In the genomic region with DNA sequence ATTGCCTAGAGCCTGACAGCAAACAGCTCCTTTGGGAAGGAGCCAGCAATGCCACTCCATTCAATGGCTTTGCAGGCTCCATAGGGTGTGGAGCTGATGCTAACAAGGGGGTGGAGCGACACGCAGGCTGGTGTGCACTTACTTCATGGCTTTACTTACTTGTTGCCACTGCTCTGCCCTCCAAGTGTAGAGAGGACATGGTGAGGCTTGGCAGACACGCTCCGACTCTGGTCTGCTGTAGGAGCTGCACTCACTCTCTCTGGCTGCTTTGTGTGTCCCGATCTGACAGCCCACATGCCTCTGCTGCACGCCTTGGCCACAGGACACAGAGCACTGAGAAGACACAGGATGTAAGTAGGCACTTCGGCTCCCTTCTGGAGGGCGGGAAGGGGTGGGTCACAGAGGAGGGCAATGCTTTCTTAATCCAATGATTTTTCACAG, we compare ENCODE assay signal across 10 mouse cellular contexts. TPM values are rescaled to one million over a fixed set of nuclear protein-coding genes. Genes with fewer than 3 reads are reported as not detected.
DNase-seq lines count a peak whose midpoint lies in the region; ATAC-seq and TF ChIP-seq lines count a peak whose summit lies in the region.
"Had no signal": no experiment of that assay in that cellular context is flagged by ENCODE, and none has a peak within 500 bp of the region (broad histone marks: within the 10 kb centered on the region; RNA-seq: fewer than 3 reads in every experiment).

A gene (plus strand): TSS at position 168 of the 441 bp plus-strand sequence.

- H3K36me3 ChIP-seq in heart, embryonic 16.5 days (ENCODE audit: control insufficient read depth, insufficient read depth), result peaks cover 15% of the 10 kb centered on the region
- H3K36me3 ChIP-seq in lung, embryonic 14.5 days (ENCODE audit: insufficient read depth), result peaks cover 33% of the 10 kb centered on the region; the same call in 1 of the 2 replicates
- H3K36me3 ChIP-seq in stomach, embryonic 15.5 days, result no peaks in the 10 kb centered on the region
- H3K36me3 ChIP-seq: embryonic facial prominence, embryonic 15.5 days had no signal

- peak within 1 kb of the TSS; percentile 50 for H3K27ac ChIP-seq in heart, embryonic 16.5 days (ENCODE audit: low read length)
- no peak within 1 kb of the TSS for H3K27ac ChIP-seq in lung, embryonic 14.5 days (ENCODE audit: low read depth)
- no peak within 1 kb of the TSS for H3K27ac ChIP-seq in stomach, embryonic 15.5 days
- H3K27ac ChIP-seq: embryonic facial prominence, embryonic 15.5 days had no signal

- H3K4me2 ChIP-seq in heart, embryonic 16.5 days (ENCODE audit: low read depth, low read length), result peak within 1 kb of the TSS; percentile 45
- H3K4me2 ChIP-seq in lung, embryonic 14.5 days, result peak within 1 kb of the TSS; percentile 13; the same call in 1 of the 2 replicates
- H3K4me2 ChIP-seq in stomach, embryonic 15.5 days, result 0 out of 2 replicates have a peak within 1 kb of the TSS, but pooled peaks have one; percentile 11
- H3K4me2 ChIP-seq: embryonic facial prominence, embryonic 15.5 days had no signal

- H3K4me3 ChIP-seq in heart, embryonic 16.5 days (ENCODE audit: low read length), result peak within 1 kb of the TSS; percentile 15
- H3K4me3 ChIP-seq in lung, embryonic 14.5 days (ENCODE audit: low read depth, low read length), result no peak within 1 kb of the TSS
- H3K4me3 ChIP-seq in stomach, embryonic 15.5 days (replicated peaks), result no peak within 1 kb of the TSS
- H3K4me3 ChIP-seq: embryonic facial prominence, embryonic 15.5 days had no signal

- H3K27me3 ChIP-seq in heart, embryonic 16.5 days (ENCODE audit: control insufficient read depth, insufficient read depth, low read length), result no peaks in the 10 kb centered on the region
- no peaks in the 10 kb centered on the region for H3K27me3 ChIP-seq in lung, embryonic 14.5 days (ENCODE audit: insufficient read depth, low read length)
- no peaks in the 10 kb centered on the region for H3K27me3 ChIP-seq in stomach, embryonic 15.5 days (replicated peaks)
- H3K27me3 ChIP-seq: embryonic facial prominence, embryonic 15.5 days had no signal

- DNase-seq in left cerebral cortex, postnatal 4 days, result peak; percentile 20
- no peak for DNase-seq in left cerebral cortex, postnatal 10 days (ENCODE audit: extremely low spot score in 1 of 2, low spot score in 2 of 2)
- peak; percentile 65 for DNase-seq in lung, embryonic 14.5 days
- no peak for DNase-seq in layer of hippocampus, adult 8-10 months (ENCODE audit: low spot score in 2 of 2)
- no peak for DNase-seq in right cerebral cortex, adult 2 months (ENCODE audit: low spot score in 2 of 2)
- DNase-seq in Muller cell, postnatal 12 days (ENCODE audit: inconsistent ontology term), result no peak

- ATAC-seq in heart, embryonic 16.5 days (replicated peaks; ENCODE audit: extremely low read depth, insufficient read depth, low FRiP score), result peak; percentile 89
- peak; percentile 66 for ATAC-seq in lung, embryonic 14.5 days (ENCODE audit: insufficient read depth)
- ATAC-seq in stomach, embryonic 15.5 days (ENCODE audit: insufficient read depth, low FRiP score, low read depth), result peak; percentile 31; the same call in 1 of the 2 replicates

- no peak for TF ChIP-seq CTCF in lung, embryonic 14.5 days (IDR thresholded peaks at IDR 0.05; ENCODE audit: low read depth)

- intact Hi-C loops in left cerebral cortex, postnatal 4 days (cut with DNase I), result no loop called here
- intact Hi-C loops in left cerebral cortex, postnatal 10 days (cut with DNase I), result no loop called here

- peak within 1 kb of the TSS; percentile 8; the same call in 1 of the 2 replicates for H3K9ac ChIP-seq in heart, embryonic 16.5 days (ENCODE audit: low read length)
- H3K9ac ChIP-seq in lung, embryonic 14.5 days, result no peak within 1 kb of the TSS
- H3K9ac ChIP-seq in stomach, embryonic 15.5 days, result no peak within 1 kb of the TSS
- H3K9ac ChIP-seq: embryonic facial prominence, embryonic 15.5 days had no signal

- H3K9me3 ChIP-seq in heart, embryonic 16.5 days (replicated peaks; ENCODE audit: control insufficient read depth, low read length), result no peaks in the 10 kb centered on the region
- no peaks in the 10 kb centered on the region for H3K9me3 ChIP-seq in lung, embryonic 14.5 days (ENCODE audit: low read depth, low read length)
- H3K9me3 ChIP-seq in stomach, embryonic 15.5 days, result no peaks in the 10 kb centered on the region
- H3K9me3 ChIP-seq: embryonic facial prominence, embryonic 15.5 days had no signal

- peaks cover 19% of the 10 kb centered on the region for H3K4me1 ChIP-seq in heart, embryonic 16.5 days (ENCODE audit: control insufficient read depth, insufficient read depth, low read length)
- H3K4me1 ChIP-seq in lung, embryonic 14.5 days (ENCODE audit: insufficient read depth), result no peaks in the 10 kb centered on the region; the same call in 1 of the 2 replicates
- H3K4me1 ChIP-seq in stomach, embryonic 15.5 days, result peaks cover 6% of the 10 kb centered on the region; the same call in 1 of the 2 replicates

- 22% methylated on average over 8 of the region's 8 CpGs for WGBS in heart, embryonic 16.5 days
- WGBS in lung, embryonic 14.5 days, result 22% methylated on average over 8 of the region's 8 CpGs
- WGBS in stomach, embryonic 15.5 days, result 30% methylated on average over 8 of the region's 8 CpGs

RNA-seq across cellular contexts. Expression of the gene that starts here (rescaled TPM):
- total RNA-seq in left cerebral cortex, postnatal 4 days (2021), result under 1 TPM in 1 of 2 experiments, not detected in 1; 0.16 TPM
- not detected for total RNA-seq in left cerebral cortex, postnatal 10 days (2021)
- polyA plus RNA-seq in heart, embryonic 16.5 days (2015; fragmentation: Nextera tagmentation; extraction: Ambion mirVana), result 2.3 and 2.5 TPM in 2 replicates
- 0.68 and 1.1 TPM in 2 replicates for polyA plus RNA-seq in lung, embryonic 14.5 days (2014; fragmentation: Nextera tagmentation; extraction: Ambion mirVana)
- polyA plus RNA-seq in stomach, embryonic 15.5 days (2015; fragmentation: Nextera tagmentation; extraction: Ambion mirVana), result 0.49 and 0.61 TPM in 2 replicates
- total RNA-seq in layer of hippocampus, adult 8-10 months (2022), result under 1 TPM in 2 of 4 experiments, not detected in 2; 0.22 to 0.34 TPM
- total RNA-seq: MEL had no signal

Comparison
In these comparisons a context has a peak if more than half of its experiments do, and no peak if none do; other contexts are left out.
1. Peak in DNase-seq in left cerebral cortex, postnatal 4 days; RNA of the gene not detected or under 1 TPM.
2. Peak in ATAC-seq and H3K4me2 ChIP-seq in stomach, embryonic 15.5 days; RNA of the gene not detected or under 1 TPM.
3. ATAC-seq: peak in every context shown above with its lines; median percentile 89 in heart, embryonic 16.5 days; 66 in lung, embryonic 14.5 days; 31 in stomach, embryonic 15.5 days.